Comparison of ENCODE assay signal across 14 mouse cellular contexts in genomic region chr5:140799190-140799589, GRCm38 (mm10). TPM values are rescaled to one million over a fixed set of nuclear protein-coding genes. Genes with fewer than 3 reads are reported as not detected.
DNase-seq lines count a peak whose midpoint lies in the region; ATAC-seq and TF ChIP-seq lines count a peak whose summit lies in the region.
"Had no signal": no experiment of that assay in that cellular context is flagged by ENCODE, and none has a peak within 500 bp of the region (broad histone marks: within the 10 kb centered on the region; RNA-seq: fewer than 3 reads in every experiment).

No protein-coding gene starts in this region.

- H3K4me1 ChIP-seq in heart, embryonic 15.5 days (replicated peaks), result peaks cover 72% of the 10 kb centered on the region
- H3K4me1 ChIP-seq in liver, adult 2 months (ENCODE audit: control insufficient read depth, insufficient read depth, low read length), result peaks cover 52% of the 10 kb centered on the region
- peaks cover 50% of the 10 kb centered on the region for H3K4me1 ChIP-seq in liver, postnatal 0 days (ENCODE audit: insufficient read depth)
- peaks cover 26% of the 10 kb centered on the region for H3K4me1 ChIP-seq in embryonic facial prominence, embryonic 14.5 days (ENCODE audit: control insufficient read depth, insufficient read depth, low read length)
- peaks cover 71% of the 10 kb centered on the region for H3K4me1 ChIP-seq in liver, embryonic 15.5 days (replicated peaks)
- no peaks in the 10 kb centered on the region for H3K4me1 ChIP-seq in forebrain, embryonic 11.5 days (replicated peaks; ENCODE audit: control insufficient read depth, insufficient read depth, low read length)

- no peak overlapping the region; the same call in 1 of the 2 replicates for H3K9ac ChIP-seq in heart, embryonic 15.5 days
- H3K9ac ChIP-seq in liver, adult 2 months (ENCODE audit: low read depth, low read length), result peak overlapping the region; percentile 36
- no peak overlapping the region for H3K9ac ChIP-seq in liver, postnatal 0 days (replicated peaks)
- H3K9ac ChIP-seq in embryonic facial prominence, embryonic 14.5 days (ENCODE audit: low read depth, low read length), result peak overlapping the region; percentile 32; the same call in 1 of the 2 replicates
- no peak overlapping the region for H3K9ac ChIP-seq in liver, embryonic 15.5 days
- no peak overlapping the region for H3K9ac ChIP-seq in forebrain, embryonic 11.5 days (ENCODE audit: low read length)

- no peaks in the 10 kb centered on the region for H3K27me3 ChIP-seq in heart, embryonic 15.5 days
- no peaks in the 10 kb centered on the region for H3K27me3 ChIP-seq in liver, adult 2 months (ENCODE audit: control insufficient read depth, insufficient read depth, low read length)
- H3K27me3 ChIP-seq in liver, postnatal 0 days (ENCODE audit: insufficient read depth, low read length), result no peaks in the 10 kb centered on the region
- H3K27me3 ChIP-seq in embryonic facial prominence, embryonic 14.5 days (replicated peaks; ENCODE audit: control insufficient read depth, insufficient read depth, low read length), result no peaks in the 10 kb centered on the region
- no peaks in the 10 kb centered on the region for H3K27me3 ChIP-seq in liver, embryonic 15.5 days
- no peaks in the 10 kb centered on the region for H3K27me3 ChIP-seq in forebrain, embryonic 11.5 days (ENCODE audit: control insufficient read depth, insufficient read depth, low read length)

- no peaks in the 10 kb centered on the region for H3K9me3 ChIP-seq in heart, embryonic 15.5 days (replicated peaks)
- H3K9me3 ChIP-seq in liver, postnatal 0 days (ENCODE audit: low read length), result no peaks in the 10 kb centered on the region
- H3K9me3 ChIP-seq in embryonic facial prominence, embryonic 14.5 days (ENCODE audit: control insufficient read depth, low read length), result no peaks in the 10 kb centered on the region
- H3K9me3 ChIP-seq in liver, embryonic 15.5 days (replicated peaks), result no peaks in the 10 kb centered on the region
- H3K9me3 ChIP-seq in forebrain, embryonic 11.5 days (ENCODE audit: control insufficient read depth, low read length), result no peaks in the 10 kb centered on the region

- H3K4me2 ChIP-seq in heart, embryonic 15.5 days, result no peak overlapping the region
- H3K4me2 ChIP-seq in liver, postnatal 0 days (ENCODE audit: low read depth, low read length), result no peak overlapping the region
- H3K4me2 ChIP-seq in embryonic facial prominence, embryonic 14.5 days (ENCODE audit: low read depth, low read length), result no peak overlapping the region
- no peak overlapping the region for H3K4me2 ChIP-seq in liver, embryonic 15.5 days
- H3K4me2 ChIP-seq in forebrain, embryonic 11.5 days (ENCODE audit: low read depth, low read length, severe bottlenecking), result no peak overlapping the region

- DNase-seq in heart, adult 18-20 months, result no peak
- DNase-seq in liver, adult 2 months (ENCODE audit: extremely low read depth, low read depth, low spot score), result no peak
- no peak for DNase-seq in liver, postnatal 0 days
- DNase-seq in embryonic facial prominence, embryonic 14.5 days (ENCODE audit: low spot score), result no peak
- no peak for DNase-seq in forebrain, embryonic 11.5 days (ENCODE audit: low spot score)
- DNase-seq: cerebellum, adult 2 months; kidney, postnatal 14 days; left cerebral cortex, postnatal 4 days; lung, postnatal 36 days; thymus, adult 2 months had no signal

- ATAC-seq in heart, embryonic 15.5 days (replicated peaks; ENCODE audit: insufficient number of reproducible peaks, insufficient read depth, low FRiP score, low read depth), result no peak
- ATAC-seq in liver, postnatal 0 days, result no peak
- ATAC-seq in embryonic facial prominence, embryonic 14.5 days (ENCODE audit: low read depth), result no peak
- no peak for ATAC-seq in liver, embryonic 15.5 days (ENCODE audit: insufficient read depth)
- no peak for ATAC-seq in forebrain, embryonic 11.5 days (replicated peaks; ENCODE audit: low FRiP score)
- ATAC-seq: intestine, embryonic 16.5 days; midbrain, embryonic 16.5 days had no signal

- no peak for TF ChIP-seq POLR2A in liver, adult 2 months (IDR thresholded peaks at IDR 0.05; ENCODE audit: extremely low read depth, insufficient read depth, low read length)

- H3K36me3 ChIP-seq in heart, embryonic 15.5 days, result no peaks in the 10 kb centered on the region
- no peaks in the 10 kb centered on the region for H3K36me3 ChIP-seq in liver, adult 2 months (ENCODE audit: control insufficient read depth, insufficient read depth, low read length)
- H3K36me3 ChIP-seq in liver, postnatal 0 days (replicated peaks; ENCODE audit: insufficient read depth, low read length), result no peaks in the 10 kb centered on the region
- H3K36me3 ChIP-seq in embryonic facial prominence, embryonic 14.5 days (ENCODE audit: control insufficient read depth, insufficient read depth, low read length), result no peaks in the 10 kb centered on the region
- H3K36me3 ChIP-seq in liver, embryonic 15.5 days (replicated peaks), result no peaks in the 10 kb centered on the region
- no peaks in the 10 kb centered on the region for H3K36me3 ChIP-seq in forebrain, embryonic 11.5 days (ENCODE audit: control insufficient read depth, insufficient read depth, low read length)

- TF ChIP-seq EP300 in liver, postnatal 0 days (IDR thresholded peaks at IDR 0.05; ENCODE audit: low read depth), result no peak

- 37% methylated on average over 2 of the region's 2 CpGs for WGBS in heart, embryonic 15.5 days
- 69% methylated on average over 2 of the region's 2 CpGs for WGBS in liver, adult 2 months
- 37% methylated on average over 2 of the region's 2 CpGs for WGBS in liver, postnatal 0 days (ENCODE audit: insufficient replicate concordance)
- WGBS in embryonic facial prominence, embryonic 14.5 days, result 47% methylated on average over 2 of the region's 2 CpGs
- WGBS in liver, embryonic 15.5 days (ENCODE audit: insufficient replicate concordance), result 42% methylated on average over 2 of the region's 2 CpGs
- WGBS in forebrain, embryonic 11.5 days, result 69% methylated on average over 2 of the region's 2 CpGs

- H3K79me2 ChIP-seq in liver, adult 2 months (ENCODE audit: control insufficient read depth, insufficient read depth, low read length), result peaks cover 22% of the 10 kb centered on the region; the same call in 1 of the 2 replicates

- H3K27ac ChIP-seq in heart, embryonic 15.5 days, result peak overlapping the region; percentile 87
- H3K27ac ChIP-seq in liver, adult 2 months (replicated peaks; ENCODE audit: insufficient read depth, low read depth, low read length), result peak overlapping the region; percentile 98
- no peak overlapping the region for H3K27ac ChIP-seq in liver, postnatal 0 days (ENCODE audit: low read depth)
- no peak overlapping the region for H3K27ac ChIP-seq in embryonic facial prominence, embryonic 14.5 days (replicated peaks; ENCODE audit: low read depth, low read length)
- 0 out of 2 replicates have a peak overlapping the region, but pooled peaks have one; percentile 30 for H3K27ac ChIP-seq in liver, embryonic 15.5 days (replicated peaks)
- H3K27ac ChIP-seq in forebrain, embryonic 11.5 days (ENCODE audit: low read depth, low read length), result no peak overlapping the region

- no peak overlapping the region for H3K4me3 ChIP-seq in heart, embryonic 15.5 days
- H3K4me3 ChIP-seq in liver, adult 2 months (ENCODE audit: insufficient read depth, low read depth, low read length), result no peak overlapping the region
- no peak overlapping the region for H3K4me3 ChIP-seq in liver, postnatal 0 days (ENCODE audit: low read depth, low read length)
- H3K4me3 ChIP-seq in embryonic facial prominence, embryonic 14.5 days (ENCODE audit: low read depth, low read length), result no peak overlapping the region
- no peak overlapping the region for H3K4me3 ChIP-seq in liver, embryonic 15.5 days (replicated peaks)
- no peak overlapping the region for H3K4me3 ChIP-seq in forebrain, embryonic 11.5 days (ENCODE audit: low read depth, low read length)

- no peak for TF ChIP-seq CTCF in liver, adult 2 months (IDR thresholded peaks at IDR 0.05; ENCODE audit: low read depth, low read length)
- no peak for TF ChIP-seq CTCF in liver, postnatal 0 days (IDR thresholded peaks at IDR 0.05; ENCODE audit: low read depth)

RNA-seq across cellular contexts. Expression of gene Gna12, which starts 31.0 kb away (rescaled TPM):
- polyA plus RNA-seq in heart, embryonic 15.5 days (2015; fragmentation: Nextera tagmentation; extraction: Ambion mirVana), result 37.9 and 53.4 TPM in 2 replicates
- 100 to 1,000 TPM; 126 to 130 TPM for total RNA-seq in heart, adult 18-20 months (2021)
- 43.1 and 56.9 TPM in 2 replicates for total RNA-seq in liver, adult 2 months (2014; rRNA removed)
- 85.1 and 88.2 TPM in 2 replicates for polyA plus RNA-seq in liver, adult 2 months (2012; rRNA removed)
- 12.7 and 14.5 TPM in 2 replicates for polyA plus RNA-seq in liver, postnatal 0 days (2015; fragmentation: Nextera tagmentation; extraction: Ambion mirVana)
- polyA plus RNA-seq in embryonic facial prominence, embryonic 14.5 days (2014; fragmentation: Nextera tagmentation; extraction: Ambion mirVana), result 23.4 and 28.9 TPM in 2 replicates
- polyA plus RNA-seq in liver, embryonic 15.5 days (2015; fragmentation: Nextera tagmentation; extraction: Ambion mirVana), result 14.1 and 18.9 TPM in 2 replicates
- 49.7 and 58.9 TPM in 2 replicates for polyA plus RNA-seq in forebrain, embryonic 11.5 days (2014; fragmentation: Nextera tagmentation; extraction: Ambion mirVana)

Comparison
In these comparisons a context has a peak if more than half of its experiments do, and no peak if none do; other contexts are left out.
1. H3K27ac ChIP-seq: peak in heart, embryonic 15.5 days (single experiment), liver, adult 2 months (single experiment) and liver, embryonic 15.5 days (single experiment); none in liver, postnatal 0 days (single experiment), embryonic facial prominence, embryonic 14.5 days (single experiment) and forebrain, embryonic 11.5 days (single experiment).
2. H3K9ac ChIP-seq: peak in liver, adult 2 months (single experiment) and embryonic facial prominence, embryonic 14.5 days (single experiment); none in heart, embryonic 15.5 days (single experiment), liver, postnatal 0 days (single experiment), liver, embryonic 15.5 days (single experiment) and forebrain, embryonic 11.5 days (single experiment).